Mouse (Mus musculus) layer of hippocampus, adult 9-11 months (tissue): ENCODE results near the gene Il9r.

Source experiments
- DNase-seq: peaks from one replicate; pipeline ENCODE4 v3.0.0; 2022

Gene Il9r

DNA sequence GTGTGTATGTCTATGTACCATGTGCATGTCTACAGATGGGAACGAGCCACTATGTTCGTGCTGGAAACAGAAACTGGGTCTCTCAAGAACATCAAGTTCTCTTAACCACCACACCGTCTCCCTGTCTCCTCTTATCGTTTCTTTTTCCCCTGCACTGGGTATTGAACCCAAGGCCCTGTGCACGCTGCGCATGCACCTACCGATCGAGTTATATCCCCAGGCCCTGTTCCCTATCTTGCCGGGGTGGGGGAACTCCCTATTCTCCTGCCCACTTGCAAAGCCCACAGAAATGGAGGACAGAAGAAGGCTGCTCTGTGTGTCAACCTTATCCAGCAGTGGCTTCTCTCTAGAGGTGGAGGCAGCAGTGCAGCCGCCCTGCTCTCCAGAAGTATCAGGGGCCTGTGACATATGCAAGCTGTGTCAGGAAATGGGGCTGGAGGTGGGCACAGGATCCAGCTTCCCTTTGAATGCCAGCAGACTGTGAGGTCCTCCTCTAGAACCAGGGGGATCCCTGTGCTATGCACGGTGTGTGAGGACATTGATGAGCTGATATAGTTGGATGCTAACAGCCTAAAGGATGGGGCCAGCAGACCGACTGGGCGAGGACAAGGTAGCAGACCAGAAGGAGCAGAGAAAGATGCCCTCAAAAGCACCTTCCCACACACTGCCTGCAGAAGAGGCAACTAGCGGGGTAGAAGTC is 1.7 kb downstream of the Il9r start:
- DNase-seq = no peak

DNA sequence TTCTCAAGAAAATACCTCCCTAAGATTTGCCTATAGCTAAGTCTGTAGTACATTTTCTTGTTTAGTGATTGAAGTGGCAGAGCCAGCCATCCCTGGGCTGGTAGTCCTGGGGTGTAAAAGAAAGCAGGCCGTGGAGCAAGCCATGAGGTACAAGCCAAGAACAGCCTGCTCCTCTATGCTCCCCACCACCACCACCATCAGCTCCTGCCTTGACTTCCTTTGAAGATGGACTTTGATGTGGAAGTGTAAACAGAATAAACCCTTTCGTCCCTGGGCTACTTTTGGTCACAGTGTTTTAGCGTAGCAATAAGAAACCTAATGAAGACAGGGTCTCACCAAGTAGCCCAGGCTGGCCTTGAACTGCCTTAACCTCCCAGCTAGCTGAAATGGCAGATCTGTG is 2.3 kb downstream of the Il9r start:
- no peak for DNase-seq

DNA sequence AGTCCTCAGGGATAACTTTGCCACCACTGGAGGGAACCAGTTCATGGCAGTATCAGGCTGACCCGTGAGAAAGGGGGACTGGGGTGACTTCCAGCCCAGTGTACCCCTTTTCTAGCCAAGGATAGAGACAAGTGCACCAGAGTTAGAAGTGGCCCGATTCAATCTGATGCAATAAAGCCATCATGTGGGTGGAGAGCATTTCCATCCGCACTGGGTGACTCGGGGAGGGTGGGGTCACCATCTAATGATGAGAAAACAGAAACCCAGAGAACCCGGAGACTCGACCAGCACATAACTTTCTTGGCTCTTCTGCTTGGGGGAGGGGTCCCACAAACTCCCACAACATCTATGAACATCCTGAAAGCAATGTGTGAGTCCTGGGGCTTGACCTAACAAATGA is 3.4 kb downstream of the Il9r start:
- no peak for DNase-seq

DNA sequence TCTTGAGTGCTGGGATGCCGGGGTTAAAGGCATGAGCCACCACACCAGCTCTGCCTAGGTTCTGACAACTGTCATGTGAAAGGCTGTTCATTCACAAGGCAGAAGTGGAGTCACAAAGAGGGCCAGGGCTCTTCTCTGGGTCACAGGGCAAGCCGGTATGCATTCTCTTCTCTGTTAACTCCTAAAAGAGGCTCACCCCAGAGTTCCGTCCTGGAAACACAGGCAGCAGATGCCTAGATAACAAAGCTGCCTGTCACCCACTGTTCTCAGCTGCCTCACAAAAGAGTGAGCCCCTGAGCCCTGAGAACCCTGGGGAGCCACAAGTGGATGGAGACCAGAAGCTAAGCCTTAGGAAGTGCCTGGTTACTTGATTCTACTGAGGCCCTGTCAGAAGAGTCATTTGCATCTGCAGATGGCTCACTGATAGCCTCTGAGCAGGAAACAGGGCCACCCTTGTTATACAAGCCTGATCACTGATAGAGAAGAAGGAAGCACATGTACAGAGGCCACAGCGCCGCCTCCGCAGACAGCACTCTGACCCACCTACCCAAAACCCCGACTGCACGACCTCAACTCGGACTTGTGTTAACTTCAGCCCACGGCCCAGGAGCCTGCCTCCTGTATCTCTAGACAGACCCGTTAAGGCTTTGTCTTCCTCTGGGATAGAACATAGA is 4.1 kb downstream of the Il9r start:
- DNase-seq = no peak

DNA sequence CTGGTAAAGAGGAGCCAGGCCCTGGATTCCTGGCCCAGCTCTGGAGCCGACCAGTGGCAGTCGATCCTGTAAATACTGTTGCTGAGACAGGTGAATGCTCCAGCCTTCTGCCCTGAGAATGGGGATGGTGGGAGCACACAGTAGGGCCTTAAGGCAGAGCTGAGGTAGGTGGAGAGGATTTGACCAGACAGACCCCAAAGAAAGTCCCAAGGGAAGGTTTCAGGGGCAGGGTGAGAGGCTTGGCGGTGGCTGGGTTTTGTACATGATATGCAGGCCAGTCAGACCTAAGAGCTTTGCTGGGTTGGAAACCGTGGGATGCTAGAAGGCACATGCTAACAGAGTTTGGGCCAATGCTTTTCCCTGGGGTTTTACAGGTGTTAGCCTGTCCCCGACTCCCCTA is 5.5 kb downstream of the Il9r start:
- DNase-seq = no peak

DNA sequence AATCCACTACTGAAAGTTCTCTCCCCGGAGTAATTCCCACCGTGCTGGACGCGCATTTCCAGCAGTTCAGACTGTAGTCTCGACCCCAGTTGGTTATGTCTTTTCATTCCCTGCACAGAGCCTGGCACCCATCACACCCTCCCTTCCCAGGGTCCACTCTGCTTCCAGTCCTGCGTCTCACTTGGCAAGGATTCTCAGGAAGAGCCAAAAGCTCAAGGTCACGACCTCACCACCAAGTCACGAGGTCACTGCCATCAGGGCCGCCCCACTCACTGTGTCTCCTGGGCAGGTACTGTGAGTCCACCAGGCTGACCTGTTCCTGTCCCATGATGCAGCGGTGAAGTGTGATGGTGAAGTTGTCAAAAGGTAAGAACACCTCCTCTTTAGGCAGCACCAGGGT is 6.0 kb downstream of the Il9r start:
- DNase-seq = no peak

DNA sequence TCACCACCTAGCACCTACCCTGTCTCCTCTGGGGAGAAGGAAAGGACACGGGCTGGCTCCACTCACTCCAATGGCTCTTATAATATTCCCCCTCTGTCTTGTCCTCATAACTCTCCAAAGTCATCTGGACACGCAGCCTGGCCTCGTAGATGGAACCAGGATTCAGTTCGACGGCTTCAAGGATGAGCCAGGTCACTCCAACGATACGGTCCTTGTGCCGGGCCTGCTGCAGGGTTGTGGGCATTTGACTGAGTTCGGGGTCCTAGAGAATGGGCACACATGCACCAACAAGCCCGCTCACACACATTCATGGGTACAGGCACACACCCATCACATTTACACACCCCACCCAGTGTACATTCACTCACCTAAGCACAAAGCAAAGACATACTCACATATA is 6.9 kb downstream of the Il9r start:
- no peak for DNase-seq

DNA sequence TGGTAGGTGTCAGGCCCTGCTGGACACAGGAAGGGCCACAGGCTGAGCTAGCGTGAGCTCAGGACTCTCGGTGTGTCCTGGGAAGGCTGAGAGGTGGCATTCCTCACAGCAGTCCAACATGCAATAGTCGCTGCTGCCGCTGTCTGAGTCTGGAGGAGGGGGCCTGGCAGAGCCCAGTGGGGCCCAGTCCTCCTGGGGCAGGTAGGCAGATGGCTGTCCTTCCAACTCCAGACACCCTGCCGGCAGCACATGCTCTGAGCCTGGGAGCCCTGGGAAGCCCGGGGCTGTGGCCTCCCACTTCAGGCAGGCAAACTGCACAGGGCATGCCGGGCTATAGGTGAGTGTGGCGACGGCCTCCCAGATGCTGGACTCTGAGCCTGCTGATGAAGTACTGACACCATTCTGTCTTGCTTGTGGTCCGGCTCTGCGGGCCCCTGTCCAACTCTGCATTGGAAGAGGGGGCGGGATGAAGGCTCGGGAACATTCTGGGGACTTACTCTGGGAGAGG is 9.4 kb downstream of the Il9r start:
- DNase-seq = no peak

DNA sequence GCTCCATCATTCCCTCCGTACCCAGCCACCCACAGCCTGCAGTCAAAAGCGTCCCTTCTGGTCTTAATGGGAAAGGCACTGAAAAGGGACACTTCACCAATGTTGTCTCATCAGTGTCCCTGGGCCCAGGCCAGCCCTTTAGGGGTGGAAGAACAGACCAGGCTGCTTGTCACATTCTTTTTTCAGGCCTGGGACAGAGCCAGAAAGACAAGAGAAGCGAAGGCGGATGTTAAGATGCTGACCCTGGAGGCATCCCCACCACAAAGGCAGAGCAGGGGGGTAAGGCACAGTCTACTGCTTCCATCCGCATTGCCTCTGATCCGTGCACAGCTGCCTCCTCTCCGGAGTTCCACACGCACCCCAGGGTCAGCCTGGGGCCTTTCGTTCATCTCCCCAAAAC is 10.0 kb downstream of the Il9r start:
- no peak for DNase-seq

DNA sequence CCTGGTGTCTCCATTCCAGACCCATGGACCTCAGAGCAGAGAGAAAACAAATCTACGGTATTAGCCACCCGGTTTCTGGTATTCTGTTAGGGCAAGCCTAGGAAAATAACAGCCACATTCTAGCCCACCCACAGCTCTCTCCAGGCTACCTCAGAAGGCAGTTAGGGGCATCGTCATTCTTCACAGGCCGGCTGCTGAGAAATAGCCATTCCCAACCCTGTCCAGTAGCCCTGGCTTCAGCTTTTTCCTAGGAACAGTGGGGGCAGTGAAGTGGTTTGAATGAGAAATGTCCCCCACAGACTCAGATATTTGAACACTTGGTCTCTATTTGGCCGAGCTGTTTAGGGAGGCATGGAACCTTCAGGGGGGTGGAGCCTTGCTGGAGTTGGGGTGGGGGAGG is 10.6 kb downstream of the Il9r start:
- no peak for DNase-seq

DNA sequence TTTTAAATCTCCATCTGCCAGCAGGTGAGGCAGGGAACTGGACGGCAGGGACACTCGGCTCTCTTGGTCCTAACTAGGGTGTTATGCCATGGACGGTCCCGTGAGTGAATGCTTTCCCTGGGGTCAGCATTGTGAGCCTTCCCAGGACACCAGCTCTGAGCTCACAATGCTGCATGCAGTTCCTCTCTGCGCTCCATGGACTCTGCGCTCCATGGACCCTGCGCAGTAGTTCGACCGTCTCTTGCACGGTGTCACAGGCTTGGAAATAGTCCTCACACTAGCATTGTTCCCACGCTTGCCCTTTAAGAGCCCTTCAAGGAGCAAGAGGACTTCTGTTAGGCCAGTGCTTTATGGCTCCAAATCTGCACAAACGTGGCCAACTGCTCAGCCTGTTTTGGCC is 11.2 kb downstream of the Il9r start:
- DNase-seq = no peak

DNA sequence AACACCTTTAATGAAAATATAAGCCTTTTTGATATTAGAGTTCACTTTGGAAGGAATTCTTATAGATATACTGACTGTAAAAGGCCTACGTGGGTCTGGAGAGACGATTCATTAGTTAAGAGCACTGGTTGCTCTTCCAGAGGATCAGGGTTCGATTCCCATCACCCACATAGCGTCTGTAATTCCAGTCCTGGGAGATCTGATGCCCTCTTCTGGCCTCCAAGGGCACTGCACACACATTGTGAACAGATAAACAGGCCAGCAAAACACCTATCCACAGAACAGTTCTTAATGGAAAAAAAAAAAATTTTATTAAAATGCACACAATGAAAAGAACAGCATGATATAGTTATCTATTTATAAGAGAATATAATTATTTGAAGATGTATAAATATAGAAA is 12.8 kb downstream of the Il9r start:
- no peak for DNase-seq

DNA sequence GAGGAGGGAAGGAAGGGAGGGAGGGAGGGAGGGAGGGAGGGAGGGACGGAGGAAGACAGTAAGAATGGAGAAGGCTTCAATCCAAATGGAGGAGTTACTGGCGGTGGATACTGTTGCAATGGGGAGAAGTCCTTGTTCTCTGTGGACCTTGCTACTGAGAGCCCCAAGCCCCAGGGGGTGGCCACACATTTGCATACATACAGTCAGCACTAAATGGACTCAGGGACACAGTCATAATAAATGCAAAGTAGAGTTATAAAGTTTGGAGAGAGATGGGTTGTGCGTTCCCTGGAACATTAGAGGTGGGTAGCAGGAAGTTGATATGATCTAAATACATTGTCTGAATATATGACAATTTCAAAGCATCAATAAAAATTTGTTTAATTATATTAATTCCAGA is 14.0 kb downstream of the Il9r start:
- no peak for DNase-seq

DNA sequence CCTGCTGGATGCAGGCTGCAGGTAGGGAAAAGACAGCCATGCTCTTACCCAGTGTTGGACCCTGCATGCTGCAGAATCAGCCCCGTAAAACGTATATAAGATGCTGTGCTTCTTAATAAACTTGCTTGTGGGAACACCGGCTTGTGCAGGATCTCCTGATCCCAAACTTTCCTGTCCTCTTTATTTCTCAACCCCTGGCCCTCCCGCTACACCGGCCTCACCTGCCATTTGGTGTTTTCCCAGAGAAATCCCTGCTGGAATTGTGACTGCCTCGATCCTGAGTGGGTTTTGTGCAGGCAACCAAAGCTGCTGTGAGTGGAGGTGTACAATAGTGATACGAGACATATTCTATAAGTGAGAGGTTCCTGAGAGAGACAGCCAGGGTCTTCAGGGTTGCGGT is 15.6 kb downstream of the Il9r start:
- no peak for DNase-seq

DNA sequence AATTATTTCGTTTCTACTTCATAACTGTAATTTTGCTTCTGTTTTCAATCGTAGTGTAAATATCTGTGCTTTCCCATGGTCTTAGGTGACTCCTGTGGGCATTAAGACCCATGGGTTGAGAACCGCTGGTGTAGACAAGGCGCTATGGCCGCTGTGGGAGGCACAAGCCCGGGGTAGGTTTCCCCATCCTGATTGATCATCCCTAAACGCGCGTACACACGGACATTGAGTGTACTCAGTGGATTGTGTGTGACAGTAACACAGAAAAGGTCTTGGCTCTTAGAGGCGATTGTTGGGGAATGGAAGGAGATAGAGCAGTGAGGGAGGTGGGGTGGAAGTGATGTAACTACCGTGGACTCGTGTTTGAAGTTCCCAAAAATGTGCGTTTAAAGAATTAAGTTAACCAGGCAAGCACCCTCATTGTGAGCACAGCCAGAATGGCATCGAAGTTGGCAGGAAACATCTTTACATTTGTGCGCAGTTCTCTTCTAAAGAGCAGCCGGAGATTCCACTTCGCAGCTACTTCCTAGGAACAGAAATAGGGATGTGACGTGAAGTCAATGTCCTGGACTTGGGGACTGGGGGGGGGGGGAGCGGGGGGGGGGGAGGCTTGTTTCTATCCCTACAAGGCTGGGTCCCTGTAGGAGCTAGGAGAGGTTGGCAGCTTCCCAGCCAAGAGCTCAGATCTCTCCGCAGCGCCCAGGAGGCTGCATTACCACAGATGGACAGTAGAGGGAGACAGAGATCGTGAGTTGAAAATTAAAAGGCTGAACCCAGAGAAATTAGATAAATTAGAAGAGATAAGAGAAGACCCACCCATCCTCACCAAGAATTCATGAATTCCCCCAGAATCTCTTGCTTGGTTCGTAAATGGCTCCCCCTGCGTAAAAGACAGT is 17.9 kb downstream of the Il9r start:
- DNase-seq = peak; percentile 80

DNA sequence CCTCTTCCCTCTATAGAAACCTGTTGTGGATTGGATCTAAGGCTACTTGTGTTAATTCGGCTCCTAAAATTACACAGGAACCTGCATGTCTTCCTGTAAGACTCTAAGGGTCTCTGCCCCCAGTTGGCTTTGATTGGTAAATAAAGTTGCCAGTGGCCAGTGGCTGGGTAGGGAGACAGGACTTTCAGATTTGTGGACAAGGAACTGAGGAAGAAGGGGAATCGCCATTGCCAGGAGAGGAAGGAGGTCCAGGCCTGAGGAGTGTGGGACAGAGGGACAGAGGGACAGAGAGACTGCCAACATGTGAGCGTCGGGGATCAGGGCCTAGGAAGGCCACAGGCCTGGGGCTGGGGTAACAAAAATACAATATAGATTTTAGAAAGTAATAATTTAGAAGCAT is 18.8 kb downstream of the Il9r start:
- no peak for DNase-seq

DNA sequence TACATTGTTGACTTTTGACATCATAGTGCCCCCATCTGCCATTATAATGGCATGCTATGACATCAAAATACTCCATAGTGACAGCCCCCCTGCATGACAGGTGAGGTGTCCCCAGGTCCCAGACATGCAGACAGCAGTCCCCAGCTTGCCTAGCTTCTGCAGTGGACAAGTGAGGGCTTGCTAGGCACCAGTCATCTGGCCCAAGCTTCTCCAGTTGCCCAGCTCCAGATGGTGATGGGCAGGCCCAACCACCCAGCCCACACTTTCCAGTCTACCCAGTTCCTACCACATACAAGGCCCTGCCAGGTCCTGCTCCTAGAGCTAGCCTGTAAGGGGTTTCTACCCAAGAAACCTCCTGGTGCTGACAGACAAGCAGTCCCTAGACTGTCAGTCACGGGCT is 21.6 kb downstream of the Il9r start:
- no peak for DNase-seq

DNA sequence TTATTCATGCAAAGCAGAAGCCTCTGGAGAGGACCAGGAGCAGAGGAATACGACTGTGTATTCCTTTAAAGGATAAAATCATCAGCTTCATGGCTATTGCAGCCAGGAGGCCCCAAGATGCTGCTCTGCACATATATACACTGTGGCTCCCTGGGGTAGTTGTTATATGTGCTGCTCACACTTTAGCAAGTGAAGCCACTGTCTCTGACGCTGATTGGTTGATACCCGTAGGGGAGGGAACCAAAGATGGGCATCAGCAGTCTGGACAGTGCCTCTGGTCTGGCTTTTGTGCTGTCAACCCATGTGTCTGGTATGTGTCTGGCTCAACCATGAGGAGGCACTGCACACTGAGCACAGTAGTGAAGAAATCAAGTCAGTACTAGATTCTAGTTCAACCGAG is 33.4 kb downstream of the Il9r start:
- DNase-seq = no peak

DNA sequence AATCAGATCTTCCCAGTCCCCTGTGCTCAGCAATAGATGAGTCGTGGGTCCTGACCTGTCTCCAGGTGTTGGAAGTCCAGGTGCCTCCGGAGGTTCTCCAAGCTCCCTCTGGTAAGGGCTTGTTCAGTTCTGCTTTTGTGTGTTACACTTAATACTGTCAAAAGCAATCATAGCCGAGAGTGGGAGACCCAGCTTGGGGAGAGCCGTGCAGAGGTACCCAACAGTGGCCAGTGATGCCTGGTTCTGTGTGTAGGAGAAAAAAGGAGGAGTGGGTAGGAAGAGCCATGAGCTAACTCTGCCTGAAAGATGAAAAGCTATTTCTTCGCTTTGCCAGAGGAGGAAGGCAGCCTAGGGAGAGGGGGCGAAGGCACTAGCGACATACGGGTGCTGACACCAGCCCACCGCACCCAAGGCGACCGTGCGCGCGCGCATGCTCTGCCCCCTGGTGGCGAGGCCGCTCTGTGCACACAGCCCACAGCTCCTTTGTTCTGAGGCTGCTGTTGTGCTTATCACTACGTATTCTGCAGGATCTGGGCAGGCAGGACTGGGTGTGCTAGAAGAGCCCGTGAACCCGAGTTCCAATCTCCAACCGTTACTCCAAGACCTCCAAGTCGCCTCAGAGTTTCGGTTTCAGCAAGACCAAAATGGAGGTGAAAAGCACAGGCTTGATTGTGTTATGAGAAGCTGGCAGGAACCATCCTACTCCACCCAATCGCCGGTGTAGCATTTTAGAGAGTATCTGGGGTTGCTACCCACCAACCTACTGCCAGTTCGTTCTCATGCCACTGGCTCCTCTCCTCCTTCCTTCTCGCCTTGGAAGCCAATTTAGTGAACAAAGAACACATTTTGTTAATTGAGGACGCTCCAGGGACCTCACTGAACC is 37.9 kb downstream of the Il9r start:
- DNase-seq = peak; percentile 81

DNA sequence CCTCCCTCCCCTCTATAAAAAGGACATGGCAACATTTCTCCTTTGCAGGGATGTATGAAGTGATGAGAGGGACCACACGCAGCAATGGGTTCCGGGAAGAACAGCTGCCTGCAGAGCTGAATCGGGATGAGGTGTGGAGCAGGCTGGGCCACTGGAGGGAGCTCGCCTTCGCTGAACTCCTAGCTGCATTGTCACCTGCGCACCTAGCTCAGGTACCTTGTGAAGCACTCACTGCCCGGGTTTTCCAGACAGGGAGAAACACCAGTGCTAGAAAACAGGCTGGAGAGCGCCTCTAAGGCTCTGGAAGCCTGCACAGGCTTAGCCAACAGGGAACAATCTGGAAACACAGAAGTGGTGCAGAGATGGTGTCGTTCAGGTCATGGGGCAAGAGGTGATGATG is 38.6 kb downstream of the Il9r start:
- DNase-seq = no peak

DNA sequence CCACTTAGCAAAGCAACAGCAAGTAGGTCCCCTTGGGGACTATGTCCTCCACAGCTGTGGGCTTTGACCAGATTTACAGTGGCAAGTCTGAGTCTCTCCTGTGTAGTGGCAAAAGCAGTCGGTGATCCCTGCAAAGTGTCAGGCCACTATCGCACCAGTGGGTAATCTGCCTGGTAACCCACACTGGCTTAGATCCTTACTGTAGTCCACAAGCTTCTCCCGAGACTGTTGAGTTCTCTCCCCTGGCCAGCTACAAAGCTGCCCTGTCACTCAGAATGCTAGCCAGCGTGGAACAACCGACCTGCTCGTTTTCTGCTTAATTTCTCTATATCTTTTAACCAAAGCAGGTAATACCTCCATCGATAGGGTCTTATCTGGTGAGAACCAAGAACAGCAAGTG is 39.7 kb downstream of the Il9r start:
- DNase-seq = no peak

DNA sequence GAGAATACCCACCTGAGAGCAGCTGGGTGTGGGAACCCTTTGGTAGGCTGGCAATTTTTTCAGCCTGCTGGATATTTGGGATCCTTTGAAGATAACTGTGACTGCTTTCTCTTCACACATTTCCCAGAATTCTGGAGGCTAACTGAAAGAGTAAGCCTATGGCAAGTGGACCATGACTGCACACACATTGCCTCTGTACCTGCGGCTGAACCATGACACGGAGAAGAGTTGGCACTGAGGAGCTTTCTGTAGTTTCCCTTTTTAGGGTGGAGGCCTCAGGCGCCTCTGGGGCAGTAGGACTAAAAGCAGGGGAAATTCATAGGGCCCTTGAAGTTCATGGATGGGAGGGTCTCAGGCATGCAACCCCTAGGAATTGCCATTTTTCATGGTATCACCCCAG is 40.9 kb downstream of the Il9r start:
- DNase-seq = no peak
